Mouse (Mus musculus) intestine, embryonic 14.5 days (tissue): ENCODE measurements around the gene Akap10. TPM values are rescaled to one million over a fixed set of nuclear protein-coding genes. Genes with fewer than 3 reads are reported as not detected.

ENCODE experiments used
- ATAC-seq: fragments of 200-750 bp; cut with Nextera tagmentation; replicated peaks from 2 replicates; pipeline ENCODE4 v1.8.0; 2017; ENCODE audit warnings: low read depth, moderate number of reproducible peaks, moderate TSS enrichment, moderate library complexity; ENCODE audit not compliant: low FRiP score, low TSS enrichment
- DNase-seq: peaks from one replicate; pipeline ENCODE4 v3.0.0-alpha.2; 2018; ENCODE audit warnings: low spot score
- H3K27ac ChIP-seq: fragments of 300-500 bp; sonication (generic); 2 replicates; pipeline ENCODE4 v1.5.1; 2014; ENCODE audit warnings: low read depth, mild to moderate bottlenecking, control low read depth
- H3K27me3 ChIP-seq: fragments of 300-500 bp; sonication (generic); replicated peaks from 2 replicates; pipeline ENCODE4 v1.6.1; 2014; ENCODE audit warnings: low read length, control low read depth; ENCODE audit not compliant: control insufficient read depth, insufficient read depth
- H3K36me3 ChIP-seq: fragments of 300-500 bp; sonication (generic); 2 replicates; pipeline ENCODE4 v1.6.1; 2014; ENCODE audit warnings: low read length, control low read depth; ENCODE audit not compliant: control insufficient read depth, insufficient read depth
- H3K4me1 ChIP-seq: fragments of 300-500 bp; sonication (generic); replicated peaks from 2 replicates; pipeline ENCODE4 v1.6.1; 2014; ENCODE audit warnings: low read length, control low read depth, mixed read lengths; ENCODE audit not compliant: control insufficient read depth, insufficient read depth
- H3K4me2 ChIP-seq: fragments of 300-500 bp; sonication (generic); 2 replicates; pipeline ENCODE4 v1.6.1; 2014; ENCODE audit warnings: low read length
- H3K4me3 ChIP-seq: fragments of 300-500 bp; sonication (generic); 2 replicates; pipeline ENCODE4 v1.5.1; 2014; ENCODE audit warnings: low read depth, low read length, control low read depth, mixed read lengths
- H3K9ac ChIP-seq: fragments of 300-500 bp; sonication (generic); 2 replicates; pipeline ENCODE4 v1.6.1; 2014; ENCODE audit warnings: mild to moderate bottlenecking, low read length
- H3K9me3 ChIP-seq: fragments of 300-500 bp; sonication (generic); 2 replicates; pipeline ENCODE4 v1.6.1; 2016; ENCODE audit warnings: low read length, control low read depth; ENCODE audit not compliant: control insufficient read depth
- WGBS: fragments of 180-500 bp; shearing (Covaris S2); extraction: QIAGEN DNeasy Blood & Tissue Kit; methylation state at CpG from one replicate; pipeline ENCODE4 v1.1.7; 2014; 5-methylcytosine and 5-hydroxymethylcytosine counted together
- polyA plus RNA-seq: library from polyadenylated mRNA; unstranded; fragments of >200 nt; fragmentation: Nextera tagmentation; extraction: Ambion mirVana; gene quantifications from 2 replicates; pipeline ENCODE4 v1.2.1, GENCODE M21; 2014

Akap10 gene
- polyA plus RNA-seq, 1 experiment from 2014 or later, result 18.2 TPM

GRCm38 (mm10) chr11:61923309-61923708 is 6.7 kb downstream of the Akap10 start:
- peaks cover 4% of the 10 kb centered on the region; the same call in 1 of the 2 replicates for H3K4me1 ChIP-seq
- ATAC-seq (no peak), DNase-seq (no peak)
- H3K36me3 ChIP-seq, result peaks cover 19% of the 10 kb centered on the region
- no peak overlapping the region for H3K4me2 ChIP-seq
- H3K27ac ChIP-seq, result no peak overlapping the region
- no peak overlapping the region for H3K4me3 ChIP-seq
- no peaks in the 10 kb centered on the region for H3K9me3 ChIP-seq
- no peaks in the 10 kb centered on the region for H3K27me3 ChIP-seq
- H3K9ac ChIP-seq, result no peak overlapping the region
- WGBS, result 74% methylated on average over 1 of the region's 1 CpGs

GRCm38 (mm10) chr11:61919702-61920101 is 10.3 kb downstream of the Akap10 start:
- H3K27me3 ChIP-seq, result no peaks in the 10 kb centered on the region
- H3K9me3 ChIP-seq, result no peaks in the 10 kb centered on the region
- no peak overlapping the region for H3K4me3 ChIP-seq
- H3K27ac ChIP-seq, result no peak overlapping the region
- 94% methylated on average over 3 of the region's 3 CpGs for WGBS
- no peak for ATAC-seq
- H3K9ac ChIP-seq, result no peak overlapping the region
- DNase-seq, result no peak
- peaks cover 34% of the 10 kb centered on the region for H3K36me3 ChIP-seq
- H3K4me1 ChIP-seq, result no peaks in the 10 kb centered on the region
- H3K4me2 ChIP-seq, result no peak overlapping the region

- H3K4me3 ChIP-seq, result no peak overlapping the region
- no peaks in the 10 kb centered on the region for H3K27me3 ChIP-seq
- no peaks in the 10 kb centered on the region for H3K9me3 ChIP-seq
- DNase-seq (no peak), ATAC-seq (no peak)
- H3K9ac ChIP-seq, result no peak overlapping the region
- H3K4me1 ChIP-seq, result no peaks in the 10 kb centered on the region
- peaks cover 71% of the 10 kb centered on the region for H3K36me3 ChIP-seq
- H3K27ac ChIP-seq, result no peak overlapping the region
- no peak overlapping the region for H3K4me2 ChIP-seq
Observed at GRCm38 (mm10) chr11:61908315-61908714, 21.7 kb downstream of the Akap10 start.

DNA sequence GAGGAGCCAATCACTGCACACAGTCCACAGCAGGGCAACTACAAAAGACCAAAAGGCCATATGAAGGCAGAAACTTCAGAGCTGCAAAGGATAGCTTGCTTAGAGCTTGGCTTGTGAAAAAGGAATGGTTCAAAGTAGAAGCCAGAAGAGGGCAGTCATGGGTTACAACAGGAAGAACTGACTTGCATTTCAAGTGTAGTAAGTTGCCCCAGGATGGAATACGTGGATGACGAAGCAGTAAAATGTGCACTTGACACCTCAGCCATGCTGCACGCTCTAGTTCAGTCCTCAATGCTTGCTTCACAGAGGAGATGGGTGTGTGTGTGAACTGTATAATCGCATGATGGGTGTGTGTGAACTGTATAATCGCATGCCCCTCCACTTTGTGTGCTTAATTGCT is 47.9 kb downstream of the Akap10 start:
- H3K4me1 ChIP-seq, result no peaks in the 10 kb centered on the region
- no peak overlapping the region for H3K27ac ChIP-seq
- WGBS, result 73% methylated on average over 5 of the region's 5 CpGs
- H3K9me3 ChIP-seq, result no peaks in the 10 kb centered on the region
- H3K4me3 ChIP-seq, result no peak overlapping the region
- H3K9ac ChIP-seq, result no peak overlapping the region
- peaks cover 74% of the 10 kb centered on the region for H3K36me3 ChIP-seq
- DNase-seq (no peak), ATAC-seq (no peak)
- H3K4me2 ChIP-seq, result no peak overlapping the region
- no peaks in the 10 kb centered on the region for H3K27me3 ChIP-seq

GRCm38 (mm10) chr11:61879921-61880320 is 50.1 kb downstream of the Akap10 start:
- H3K4me1 ChIP-seq, result no peaks in the 10 kb centered on the region
- no peaks in the 10 kb centered on the region for H3K9me3 ChIP-seq
- no peak overlapping the region for H3K9ac ChIP-seq
- peaks cover 72% of the 10 kb centered on the region for H3K36me3 ChIP-seq
- H3K27ac ChIP-seq, result no peak overlapping the region
- no peaks in the 10 kb centered on the region for H3K27me3 ChIP-seq
- H3K4me3 ChIP-seq, result no peak overlapping the region
- H3K4me2 ChIP-seq, result no peak overlapping the region
- ATAC-seq (no peak), DNase-seq (no peak)

DNA sequence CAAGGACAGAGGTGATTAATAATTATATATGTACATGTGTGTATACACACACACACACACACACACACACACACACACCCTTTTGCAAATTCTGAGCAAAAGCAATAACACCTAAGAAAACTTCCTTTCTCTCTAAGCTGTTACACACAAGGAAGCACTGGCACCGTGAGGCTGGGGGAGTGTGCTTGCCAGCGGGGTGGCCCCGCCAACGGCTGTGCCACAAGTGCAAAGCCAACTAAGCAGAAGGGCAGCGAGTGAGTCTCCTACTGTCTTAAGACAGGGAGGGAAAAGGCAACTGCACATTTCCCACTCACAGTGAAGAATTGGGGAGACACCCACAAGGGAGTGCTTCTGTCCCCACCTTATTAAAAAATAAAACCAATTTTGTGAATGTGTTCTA is 58.2 kb downstream of the Akap10 start:
- Histone ChIP-seq H3K9me3 (no peaks in the 10 kb centered on the region), H3K4me3 (no peak overlapping the region), H3K9ac (no peak overlapping the region), H3K36me3 (peaks cover 83% of the 10 kb centered on the region), H3K4me1 (no peaks in the 10 kb centered on the region), H3K27me3 (no peaks in the 10 kb centered on the region), H3K27ac (no peak overlapping the region), H3K4me2 (no peak overlapping the region)
- 92% methylated on average over 5 of the region's 5 CpGs for WGBS
- DNase-seq (no peak), ATAC-seq (no peak)

DNA sequence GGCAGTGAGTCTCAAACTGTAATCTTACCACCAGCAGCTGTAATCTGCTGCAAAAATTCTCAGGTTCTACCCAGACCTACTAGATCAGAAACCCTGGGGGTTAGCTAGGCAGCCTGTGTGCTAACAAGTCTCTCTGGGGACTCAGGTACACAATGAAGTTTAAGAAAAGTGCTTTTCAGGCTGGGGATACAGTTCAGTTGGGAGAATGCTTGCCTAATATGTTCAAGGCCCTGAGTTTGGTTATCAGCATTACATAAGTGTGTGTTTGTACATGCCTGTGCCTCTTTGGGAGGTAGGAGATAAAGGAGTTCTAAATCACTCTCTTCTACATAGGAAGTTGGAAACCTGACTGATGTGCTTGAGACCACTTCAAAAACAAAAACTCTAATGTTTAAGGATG is 63.2 kb downstream of the Akap10 start:
- no peaks in the 10 kb centered on the region for H3K4me1 ChIP-seq
- no peaks in the 10 kb centered on the region for H3K9me3 ChIP-seq
- no peak for ATAC-seq
- H3K27me3 ChIP-seq, result no peaks in the 10 kb centered on the region
- no peak overlapping the region for H3K4me3 ChIP-seq
- no peak for DNase-seq
- peaks cover 37% of the 10 kb centered on the region for H3K36me3 ChIP-seq
- no peak overlapping the region for H3K9ac ChIP-seq
- no peak overlapping the region for H3K4me2 ChIP-seq
- H3K27ac ChIP-seq, result no peak overlapping the region

DNA sequence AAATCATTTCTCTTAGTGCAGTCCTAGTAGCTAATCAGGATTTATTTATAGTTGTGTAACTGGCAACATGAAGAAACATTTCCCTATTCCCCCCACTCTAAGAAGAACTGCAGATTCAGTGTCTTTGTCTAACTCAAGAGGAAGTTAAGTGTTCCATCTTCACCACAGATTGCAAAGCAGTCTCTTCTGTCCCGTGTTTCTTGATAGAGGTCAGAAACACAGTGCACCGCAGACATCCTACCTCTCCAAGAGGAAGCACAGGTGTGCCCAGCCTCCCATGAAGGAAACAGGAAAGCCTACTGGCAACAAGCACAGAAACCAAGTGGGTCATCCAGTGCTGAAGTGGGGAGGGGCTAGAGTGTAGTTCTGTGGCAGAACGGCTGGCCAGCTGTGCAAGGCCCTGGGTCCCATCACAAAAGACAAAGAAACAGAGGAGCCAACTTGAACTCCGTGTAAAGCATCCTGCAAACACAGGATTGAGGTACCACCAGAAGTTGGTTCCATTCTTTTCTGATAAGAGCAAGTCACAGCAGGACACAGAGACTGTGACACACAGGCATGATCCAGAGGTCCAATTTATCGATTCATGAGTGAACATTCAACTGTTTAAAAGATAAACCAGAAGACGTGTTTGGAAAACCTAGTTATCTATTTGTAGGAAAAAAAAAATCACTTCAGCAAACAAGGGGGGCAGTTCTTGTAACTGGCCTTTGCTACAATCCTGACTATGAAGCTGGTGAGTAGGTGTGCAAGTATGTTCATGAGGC is 68.1 kb downstream of the Akap10 start:
- DNase-seq (no peak), ATAC-seq (no peak)
- no peak overlapping the region for H3K4me2 ChIP-seq
- no peaks in the 10 kb centered on the region for H3K36me3 ChIP-seq
- H3K27me3 ChIP-seq, result no peaks in the 10 kb centered on the region
- 68% methylated on average over 6 of the region's 6 CpGs for WGBS
- no peak overlapping the region for H3K27ac ChIP-seq
- no peaks in the 10 kb centered on the region for H3K9me3 ChIP-seq
- H3K9ac ChIP-seq, result no peak overlapping the region
- no peak overlapping the region for H3K4me3 ChIP-seq
- no peaks in the 10 kb centered on the region for H3K4me1 ChIP-seq

- no peak overlapping the region for H3K27ac ChIP-seq
- no peak overlapping the region for H3K9ac ChIP-seq
- H3K36me3 ChIP-seq, result no peaks in the 10 kb centered on the region
- no peak overlapping the region for H3K4me3 ChIP-seq
- H3K4me1 ChIP-seq, result no peaks in the 10 kb centered on the region
- no peak for ATAC-seq
- no peaks in the 10 kb centered on the region for H3K9me3 ChIP-seq
- DNase-seq, result no peak
- H3K4me2 ChIP-seq, result no peak overlapping the region
- WGBS, result 78% methylated on average over 1 of the region's 1 CpGs
- H3K27me3 ChIP-seq, result no peaks in the 10 kb centered on the region
Observed at GRCm38 (mm10) chr11:61859316-61859715, 70.7 kb downstream of the Akap10 start.
